Mouse (Mus musculus): ENCODE measurements at regions not wholly inside any gene's neighbourhood (a gene's known extent, or its start where the extent isn't known, plus 50 kb on each side); places are given as distances from the start of the nearest gene placed in this dataset.

- no peak for TF ChIP-seq CTCF (conservative IDR thresholded peaks at IDR 0.05; ENCODE audit: low read length)
- TF ChIP-seq POU5F1 (IDR thresholded peaks at IDR 0.05; ENCODE audit: borderline replicate concordance, low read length) = no peak
Measured at GRCm38 (mm10) chr8:116192096-116192495, 312.7 kb upstream of the Dynlrb2 start.

Data from E14TG2a.4 (cell line).